Mouse (Mus musculus): ENCODE results near the gene L3mbtl4. TPM values are rescaled to one million over a fixed set of nuclear protein-coding genes. Genes with fewer than 3 reads are reported as not detected.

Gene L3mbtl4
- under 1 TPM in 1 of 2 experiments, not detected in 1; 0.10 TPM for total RNA-seq (2021)
- long read RNA-seq, experiment 1, result 0 reads
- long read RNA-seq, experiment 2, partial matches to known transcripts, result 0 of 1 reads
- long read RNA-seq, experiment 2, other reads (novel, unspliced or antisense), result 1 of 1 reads

- DNase-seq, result no peak
Observed at GRCm38 (mm10) chr17:68273527-68273926, at the start of gene L3mbtl4. TSS of gene L3mbtl4 (plus strand) at chr17:68273797.

DNA sequence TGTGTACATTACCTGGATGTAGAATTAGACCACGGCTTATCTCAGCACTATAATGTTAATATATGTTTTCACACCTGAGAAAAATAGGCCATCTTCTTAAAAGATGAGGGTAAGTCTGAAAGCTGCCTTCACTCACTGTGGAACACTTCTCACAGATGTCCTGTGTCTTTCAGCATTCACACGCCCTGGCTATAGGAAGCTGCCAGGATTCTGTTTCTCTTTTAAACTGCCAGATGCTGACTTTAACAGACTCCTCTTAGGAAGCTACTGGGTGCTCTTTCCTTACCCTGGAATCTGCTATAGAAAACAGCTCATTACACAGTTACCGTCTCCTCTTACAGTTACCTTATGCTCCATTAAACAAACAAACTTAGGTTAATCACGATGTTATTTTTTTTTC, 43.1 kb upstream of the L3mbtl4 start:
- DNase-seq, result no peak

- no peak for DNase-seq
Observed at GRCm38 (mm10) chr17:68235380-68235779, 38.2 kb upstream of the L3mbtl4 start.

- no peak for DNase-seq
Observed at GRCm38 (mm10) chr17:68236992-68237391, 36.6 kb upstream of the L3mbtl4 start.

- no peak for DNase-seq
Observed at GRCm38 (mm10) chr17:68240171-68240570, 33.4 kb upstream of the L3mbtl4 start.

DNA sequence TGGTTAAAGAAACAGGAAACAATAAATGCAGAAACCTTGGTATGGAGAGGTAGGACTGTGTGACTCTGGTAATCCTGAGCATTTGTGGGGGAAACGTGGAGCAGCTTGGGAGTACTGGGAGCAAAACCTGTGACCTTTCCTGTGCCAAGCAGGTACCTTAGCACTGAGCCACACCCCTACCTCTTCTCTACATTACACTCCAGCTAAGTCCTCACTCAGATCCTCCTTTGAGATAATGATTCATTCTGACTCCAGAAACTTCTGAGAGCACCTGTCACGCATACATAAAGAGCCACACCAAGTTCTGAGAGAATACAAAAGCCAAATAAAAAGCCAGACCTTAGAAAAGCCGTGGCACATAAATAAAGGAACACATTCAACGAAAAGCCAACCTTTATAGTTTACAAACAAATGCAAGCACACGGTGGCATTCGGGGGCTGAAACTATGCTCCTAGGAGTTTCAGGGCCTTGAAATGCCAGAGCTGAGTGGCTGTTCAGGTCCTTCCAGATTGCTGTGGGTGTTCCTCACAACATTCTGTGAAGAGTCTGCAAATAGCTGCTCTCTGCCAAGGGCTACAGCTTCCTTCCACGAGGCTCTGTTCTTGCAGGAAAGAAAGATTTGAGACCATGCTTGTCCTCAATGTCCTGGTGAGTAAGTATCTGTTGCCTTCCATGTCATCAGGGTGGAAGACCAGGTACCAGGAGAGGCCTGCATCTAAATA, 8.6 kb upstream of the L3mbtl4 start:
- no peak for DNase-seq

- DNase-seq, result no peak
Observed at GRCm38 (mm10) chr17:68273954-68274353, 357 bp downstream of the L3mbtl4 start.

DNA sequence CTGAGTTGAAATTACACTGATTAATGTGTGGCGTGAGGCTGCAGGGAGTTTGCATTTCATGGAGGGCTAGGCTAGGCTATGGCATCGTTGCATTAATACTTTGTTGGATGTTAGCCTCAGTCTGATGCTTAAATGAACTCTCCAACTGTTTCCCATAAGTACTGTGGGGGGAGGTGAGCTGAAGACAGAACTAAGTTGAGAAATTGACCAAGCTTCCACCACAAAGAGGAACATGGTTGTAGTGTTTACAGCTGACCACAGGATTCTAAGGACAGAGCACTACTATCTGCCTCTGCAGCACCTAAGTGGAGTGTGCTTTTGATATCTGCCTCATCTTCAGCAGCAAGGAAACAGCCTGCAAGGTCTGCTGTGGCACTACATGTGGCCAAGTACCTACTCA, 1.5 kb downstream of the L3mbtl4 start:
- no peak for DNase-seq

DNA sequence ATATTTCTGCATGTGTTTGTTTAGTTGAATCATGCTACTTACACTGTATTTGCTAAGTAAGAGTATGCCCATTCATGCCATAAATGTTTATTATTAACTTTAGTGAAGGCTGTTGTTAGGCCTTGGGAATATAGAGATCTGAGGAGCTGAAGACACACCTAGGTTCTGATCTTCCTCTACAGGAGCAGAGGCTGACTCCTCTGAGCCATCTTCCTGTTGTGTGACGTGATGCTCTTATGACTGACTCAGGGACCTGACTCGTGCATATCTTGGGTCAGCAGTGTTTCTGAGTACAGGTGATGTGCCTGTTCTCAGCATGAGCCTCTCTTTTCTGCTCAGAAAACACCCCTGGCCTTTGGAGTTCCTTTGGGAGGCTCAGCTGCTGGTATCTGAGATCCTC, 7.3 kb downstream of the L3mbtl4 start:
- no peak for DNase-seq

- no peak for DNase-seq
Observed at GRCm38 (mm10) chr17:68285119-68285782, 11.7 kb downstream of the L3mbtl4 start.

DNA sequence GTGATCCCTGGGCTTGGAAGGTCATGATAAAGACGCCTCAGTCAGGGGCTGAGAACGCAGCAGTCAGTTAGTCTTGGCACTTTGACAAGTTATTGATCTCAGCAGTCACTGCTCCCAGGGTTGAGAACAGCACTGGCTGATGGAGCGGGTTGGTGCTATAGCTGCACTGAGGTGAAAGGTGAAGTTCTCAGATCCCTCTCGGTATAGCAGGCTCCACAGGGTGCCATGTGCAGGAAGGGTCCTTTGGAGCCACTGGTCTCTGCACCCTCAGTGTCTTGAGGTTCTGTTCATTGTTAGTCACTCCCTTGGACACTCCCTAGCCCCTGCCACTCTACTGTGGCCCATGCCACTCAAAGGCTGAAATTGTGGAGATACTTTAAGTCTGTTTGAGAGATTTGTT, 14.5 kb downstream of the L3mbtl4 start:
- no peak for DNase-seq

DNA sequence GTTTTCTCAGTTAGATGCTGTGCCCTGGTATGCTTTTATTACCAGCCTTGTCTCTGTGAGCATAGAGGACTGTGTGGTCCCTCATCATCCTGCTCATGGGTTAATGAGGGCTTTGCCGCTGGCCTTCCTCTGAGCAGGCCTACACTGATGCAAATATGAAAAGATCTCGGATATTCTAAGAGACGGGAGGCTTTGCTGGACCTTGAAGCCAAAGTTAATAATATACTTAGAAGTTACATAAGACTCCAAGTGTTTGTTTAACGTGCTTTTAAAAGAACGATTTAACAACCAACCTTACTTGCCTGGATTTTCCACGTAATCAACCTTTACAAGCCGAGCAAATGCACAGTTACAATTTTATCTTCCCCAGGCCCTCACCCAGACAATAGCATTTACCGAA, 15.1 kb downstream of the L3mbtl4 start:
- DNase-seq, result no peak

GRCm38 (mm10) chr17:68291713-68292364, 18.2 kb downstream of the L3mbtl4 start:
- no peak for DNase-seq

DNA sequence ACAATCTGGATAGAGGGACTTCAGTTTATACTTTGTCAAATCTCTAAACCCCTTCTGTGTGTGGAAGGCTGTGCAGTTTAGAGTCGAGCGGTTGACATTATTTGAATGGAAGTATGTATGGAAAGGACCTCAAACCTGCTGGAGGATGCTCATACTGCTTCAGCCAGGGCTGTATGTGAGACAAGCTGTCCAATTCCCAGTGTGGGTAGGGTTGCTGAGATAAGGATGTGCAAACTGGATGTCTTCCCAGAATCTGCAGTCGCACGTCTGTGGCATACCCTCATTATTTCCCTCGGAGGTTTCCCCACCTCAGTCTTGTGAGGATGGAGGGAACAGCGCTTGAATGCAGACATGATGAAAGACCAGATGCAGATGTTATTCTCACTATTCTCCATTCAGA, 34.8 kb downstream of the L3mbtl4 start:
- DNase-seq, result no peak

GRCm38 (mm10) chr17:68312286-68312927, 38.8 kb downstream of the L3mbtl4 start:
- no peak for DNase-seq

DNA sequence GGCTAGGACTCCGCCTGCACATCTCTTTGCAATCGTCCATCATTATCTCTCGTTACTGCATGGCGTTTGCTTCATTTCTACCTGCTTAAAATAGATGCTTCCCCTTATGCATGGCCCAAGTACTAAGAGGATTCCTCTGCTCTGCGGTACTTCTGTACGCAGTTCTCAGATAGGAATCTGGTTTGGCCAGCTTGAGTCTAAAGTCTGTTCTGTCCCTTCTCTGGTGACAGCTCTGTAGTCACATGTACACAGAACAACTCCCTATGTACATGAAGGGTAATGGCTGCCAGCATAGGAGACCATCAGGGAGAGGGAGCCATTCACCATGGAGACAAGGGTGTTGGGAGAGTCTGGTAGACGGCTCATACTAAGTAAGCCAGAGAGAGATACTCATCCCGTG, 47.3 kb downstream of the L3mbtl4 start:
- no peak for DNase-seq

DNA sequence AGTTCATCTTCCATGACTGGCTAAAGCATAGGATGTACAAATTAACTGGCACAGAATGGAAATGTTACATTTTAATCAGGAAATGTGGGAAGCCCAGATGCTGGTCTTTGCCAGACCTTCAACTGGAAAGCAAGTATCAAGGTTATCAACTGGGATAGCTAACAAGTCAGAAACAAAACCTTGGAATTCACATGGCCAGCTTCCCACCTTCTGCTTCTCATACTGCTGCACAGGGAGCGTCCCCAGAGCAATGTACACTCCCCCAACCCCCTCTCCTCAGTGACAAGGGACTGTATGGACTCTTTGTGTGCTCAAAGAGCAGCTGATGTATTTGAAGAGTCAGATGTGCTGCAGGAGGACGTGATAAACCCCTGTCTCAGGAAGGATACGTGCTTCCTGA, 49.0 kb downstream of the L3mbtl4 start:
- no peak for DNase-seq

GRCm38 (mm10) chr17:68332225-68332624, 58.6 kb downstream of the L3mbtl4 start:
- DNase-seq, result no peak

DNA sequence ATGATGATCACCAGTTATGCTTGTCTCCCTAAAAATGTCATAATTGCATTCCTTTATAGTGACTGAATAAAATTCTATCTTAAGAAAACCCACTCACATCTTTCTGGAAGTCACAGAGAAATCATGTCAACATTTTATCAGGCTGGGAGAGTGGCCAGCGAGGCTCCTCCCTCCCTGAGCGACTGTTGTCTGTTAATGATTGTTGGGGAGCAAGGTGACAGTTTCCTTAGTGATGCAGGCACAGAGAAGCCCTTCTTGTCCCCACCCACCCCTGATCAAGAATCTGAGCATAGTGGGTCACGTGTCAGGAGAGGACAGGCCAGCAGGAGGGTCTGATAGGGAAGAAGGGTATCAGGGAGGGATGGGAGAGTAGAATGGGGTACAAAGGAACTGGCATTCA, 59.8 kb downstream of the L3mbtl4 start:
- DNase-seq, result no peak

DNA sequence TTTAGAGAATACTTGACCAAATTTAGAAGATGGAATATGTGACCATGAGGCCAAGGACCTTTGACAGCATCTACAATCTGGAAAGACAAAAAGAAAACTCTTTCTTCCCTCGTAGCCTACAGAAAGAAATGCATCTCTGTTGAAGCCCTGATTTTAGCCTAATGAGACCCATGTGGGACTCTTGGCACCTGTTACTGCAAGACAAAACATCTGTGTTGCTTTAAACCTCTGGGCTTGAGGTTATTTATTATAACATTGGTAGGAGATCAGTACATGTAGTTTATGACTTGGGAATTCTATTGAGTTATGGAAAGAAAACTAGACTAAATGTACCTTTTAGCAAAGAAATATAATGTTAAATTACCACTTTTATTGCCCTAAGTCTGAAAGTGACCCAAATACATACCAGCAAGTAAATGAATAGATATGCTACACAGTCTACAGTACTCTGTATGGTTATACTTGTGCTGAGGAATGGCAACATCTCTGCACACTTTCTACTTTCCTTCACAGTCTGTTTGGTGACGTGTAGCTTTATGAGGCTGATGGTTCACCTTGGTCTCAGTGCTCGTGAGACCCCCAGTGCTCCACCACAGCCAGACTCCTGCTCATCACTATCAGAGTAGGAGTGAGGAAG, 65.4 kb downstream of the L3mbtl4 start:
- no peak for DNase-seq

DNA sequence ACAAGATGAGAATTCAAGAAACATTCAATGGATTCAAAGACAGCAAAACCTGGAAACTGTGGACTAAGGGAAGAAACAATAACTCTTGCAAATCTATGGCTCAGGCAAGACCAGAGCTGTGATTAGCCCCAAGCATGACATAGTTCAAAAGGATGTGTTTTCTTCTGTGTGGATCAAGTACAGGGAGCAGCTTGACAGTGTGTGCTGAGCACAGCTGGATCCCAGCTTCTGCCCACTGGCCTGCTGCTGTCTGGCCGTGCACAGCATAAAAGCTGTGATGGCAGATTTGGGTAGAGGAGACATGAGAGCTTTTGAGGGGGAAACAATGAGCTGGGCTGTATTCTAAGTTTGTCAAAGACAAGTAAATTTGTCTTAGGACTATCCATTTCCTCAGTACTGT, 84.1 kb downstream of the L3mbtl4 start:
- no peak for DNase-seq

DNA sequence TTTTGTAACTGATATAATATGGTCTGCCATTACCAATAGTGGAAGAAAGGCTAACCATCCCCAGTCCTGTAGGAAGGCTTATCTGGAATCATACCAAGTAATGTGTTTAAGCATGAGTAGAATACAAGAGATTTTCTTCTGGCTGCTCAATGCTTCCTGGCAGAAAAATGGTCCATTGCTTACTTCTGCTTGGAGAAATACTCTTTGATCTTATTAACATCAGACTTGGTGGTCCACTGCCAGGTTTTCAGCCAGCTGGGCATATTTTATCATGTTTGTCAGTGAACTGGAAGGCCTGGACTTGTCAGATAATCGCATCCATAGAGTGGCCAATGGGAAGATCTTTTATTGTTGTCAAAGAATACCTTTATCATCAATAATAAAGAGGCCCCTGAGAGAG, 97.5 kb downstream of the L3mbtl4 start:
- no peak for DNase-seq
